Mouse (Mus musculus): Measurements from ENCODE around the gene Trhr2. TPM values are rescaled to one million over a fixed set of nuclear protein-coding genes. Genes with fewer than 3 reads are reported as not detected.
"Not testable (repeated sequence)": the region's sequence is repeated elsewhere in the genome, so short reads cannot be mapped to it uniquely, and the experiment has no call there.

Gene Trhr2
- polyA plus RNA-seq, 1 experiment from 2014 or later, result not detected

- H3K4me3 ChIP-seq, result peak overlapping the region; percentile 18; the same call in 1 of the 2 replicates
- peak overlapping the region; percentile 97 for H3K27ac ChIP-seq
- peaks cover 100% of the 10 kb centered on the region for H3K36me3 ChIP-seq
- 71% methylated on average over 8 of the region's 8 CpGs for WGBS (ENCODE audit: insufficient replicate concordance)
- H3K27me3 ChIP-seq (replicated peaks), result no peaks in the 10 kb centered on the region
- no peaks in the 10 kb centered on the region for H3K9me3 ChIP-seq (replicated peaks)
- peak overlapping the region; percentile 67 for H3K9ac ChIP-seq
- H3K4me1 ChIP-seq, result peaks cover 95% of the 10 kb centered on the region
- no peak for ATAC-seq
- H3K4me2 ChIP-seq, result peak overlapping the region; percentile 50
Observed at GRCm38 (mm10) chr8:122329072-122329471, 31.5 kb downstream of the Trhr2 start.

- ATAC-seq, result no peak
- Histone ChIP-seq H3K36me3 (peaks cover 93% of the 10 kb centered on the region), H3K4me2 (peak overlapping the region; percentile 71), H3K27me3 (replicated peaks) (no peaks in the 10 kb centered on the region), H3K4me3 (peak overlapping the region; percentile 8; the same call in 1 of the 2 replicates), H3K27ac (peak overlapping the region; percentile 97), H3K9me3 (replicated peaks) (no peaks in the 10 kb centered on the region), H3K4me1 (peaks cover 100% of the 10 kb centered on the region), H3K9ac (peak overlapping the region; percentile 76)
- WGBS (ENCODE audit: insufficient replicate concordance), result 9% methylated on average over 14 of the region's 14 CpGs
Observed at GRCm38 (mm10) chr8:122326114-122326542, 34.4 kb downstream of the Trhr2 start.

GRCm38 (mm10) chr8:122325196-122325595 lies 35.4 kb downstream of the Trhr2 start:
- Histone ChIP-seq H3K4me2 (peak overlapping the region; percentile 71), H3K36me3 (peaks cover 93% of the 10 kb centered on the region), H3K4me3 (peak overlapping the region; percentile 8; the same call in 1 of the 2 replicates), H3K27me3 (replicated peaks) (no peaks in the 10 kb centered on the region), H3K9ac (peak overlapping the region; percentile 76), H3K27ac (peak overlapping the region; percentile 97), H3K4me1 (peaks cover 100% of the 10 kb centered on the region), H3K9me3 (replicated peaks) (no peaks in the 10 kb centered on the region)
- ATAC-seq, result no peak
- 43% methylated on average over 2 of the region's 2 CpGs for WGBS (ENCODE audit: insufficient replicate concordance)

GRCm38 (mm10) chr8:122323951-122324402 lies 36.6 kb downstream of the Trhr2 start:
- 0 out of 2 replicates have a peak, but pooled peaks have one; percentile 6 for ATAC-seq
- H3K4me2 ChIP-seq, result peak overlapping the region; percentile 71
- peak overlapping the region; percentile 34 for H3K4me3 ChIP-seq
- H3K27ac ChIP-seq, result peak overlapping the region; percentile 97
- not testable (repeated sequence) for H3K9me3 ChIP-seq (replicated peaks); H3K27me3 ChIP-seq (replicated peaks)
- H3K9ac ChIP-seq, result peak overlapping the region; percentile 76
- H3K36me3 ChIP-seq, result peaks cover 93% of the 10 kb centered on the region
- WGBS (ENCODE audit: insufficient replicate concordance), result 4% methylated on average over 13 of the region's 13 CpGs
- H3K4me1 ChIP-seq, result peaks cover 100% of the 10 kb centered on the region

- H3K9me3 ChIP-seq (replicated peaks), result no peaks in the 10 kb centered on the region
- peak overlapping the region; percentile 34 for H3K4me3 ChIP-seq
- no peaks in the 10 kb centered on the region for H3K27me3 ChIP-seq (replicated peaks)
- H3K36me3 ChIP-seq, result peaks cover 93% of the 10 kb centered on the region
- peaks cover 100% of the 10 kb centered on the region for H3K4me1 ChIP-seq
- peak overlapping the region; percentile 76 for H3K9ac ChIP-seq
- peak overlapping the region; percentile 71 for H3K4me2 ChIP-seq
- ATAC-seq, result peak; percentile 24
- WGBS (ENCODE audit: insufficient replicate concordance), result 7% methylated on average over 11 of the region's 11 CpGs
- H3K27ac ChIP-seq, result peak overlapping the region; percentile 97
Observed at GRCm38 (mm10) chr8:122322792-122323191, 37.8 kb downstream of the Trhr2 start.

- H3K9ac ChIP-seq, result peak overlapping the region; percentile 76
Observed at GRCm38 (mm10) chr8:122322126-122322525, 38.4 kb downstream of the Trhr2 start.

GRCm38 (mm10) chr8:122321455-122321921 lies 39.1 kb downstream of the Trhr2 start:
- 14% methylated on average over 10 of the region's 10 CpGs for WGBS (ENCODE audit: insufficient replicate concordance)
- Histone ChIP-seq H3K9ac (peak overlapping the region; percentile 76), H3K4me1 (peaks cover 100% of the 10 kb centered on the region), H3K4me3 (peak overlapping the region; percentile 34), H3K36me3 (peaks cover 93% of the 10 kb centered on the region), H3K27me3 (replicated peaks) (no peaks in the 10 kb centered on the region), H3K4me2 (peak overlapping the region; percentile 71), H3K27ac (peak overlapping the region; percentile 97), H3K9me3 (replicated peaks) (no peaks in the 10 kb centered on the region)
- peak; percentile 89 for ATAC-seq

More at GRCm38 (mm10) chr8:122322126-122322525, 38.4 kb downstream of the Trhr2 start:
- H3K36me3 ChIP-seq, result peaks cover 93% of the 10 kb centered on the region
- peaks cover 100% of the 10 kb centered on the region for H3K4me1 ChIP-seq
- H3K4me3 ChIP-seq, result peak overlapping the region; percentile 34
- peak overlapping the region; percentile 71 for H3K4me2 ChIP-seq
- ATAC-seq, result peak; percentile 0; the same call in 1 of the 2 replicates
- H3K27me3 ChIP-seq (replicated peaks), result no peaks in the 10 kb centered on the region
- WGBS (ENCODE audit: insufficient replicate concordance), result 29% methylated on average over 7 of the region's 7 CpGs
- no peaks in the 10 kb centered on the region for H3K9me3 ChIP-seq (replicated peaks)
- peak overlapping the region; percentile 97 for H3K27ac ChIP-seq

- peak overlapping the region; percentile 76 for H3K9ac ChIP-seq
- no peak for ATAC-seq
- peaks cover 100% of the 10 kb centered on the region for H3K4me1 ChIP-seq
- no peaks in the 10 kb centered on the region for H3K9me3 ChIP-seq (replicated peaks)
- H3K4me3 ChIP-seq, result no peak overlapping the region
- 31% methylated on average over 3 of the region's 3 CpGs for WGBS (ENCODE audit: insufficient replicate concordance)
- H3K27me3 ChIP-seq (replicated peaks), result no peaks in the 10 kb centered on the region
- peaks cover 93% of the 10 kb centered on the region for H3K36me3 ChIP-seq
- H3K27ac ChIP-seq, result peak overlapping the region; percentile 97
- H3K4me2 ChIP-seq, result peak overlapping the region; percentile 71
Observed at GRCm38 (mm10) chr8:122320541-122320940, 40.0 kb downstream of the Trhr2 start.

GRCm38 (mm10) chr8:122319708-122320075 lies 40.9 kb downstream of the Trhr2 start:
- H3K36me3 ChIP-seq, result peaks cover 93% of the 10 kb centered on the region
- no peaks in the 10 kb centered on the region for H3K9me3 ChIP-seq (replicated peaks)
- WGBS (ENCODE audit: insufficient replicate concordance), result 32% methylated on average over 7 of the region's 7 CpGs
- H3K4me3 ChIP-seq, result no peak overlapping the region
- H3K4me2 ChIP-seq, result peak overlapping the region; percentile 47
- H3K4me1 ChIP-seq, result peaks cover 100% of the 10 kb centered on the region
- ATAC-seq, result no peak
- peak overlapping the region; percentile 76 for H3K9ac ChIP-seq
- H3K27ac ChIP-seq, result peak overlapping the region; percentile 97
- no peaks in the 10 kb centered on the region for H3K27me3 ChIP-seq (replicated peaks)

- no peaks in the 10 kb centered on the region for H3K9me3 ChIP-seq (replicated peaks)
- H3K4me2 ChIP-seq, result peak overlapping the region; percentile 47
- peaks cover 93% of the 10 kb centered on the region for H3K36me3 ChIP-seq
- WGBS (ENCODE audit: insufficient replicate concordance), result 26% methylated on average over 11 of the region's 11 CpGs
- no peak for ATAC-seq
- peaks cover 100% of the 10 kb centered on the region for H3K4me1 ChIP-seq
- peak overlapping the region; percentile 76 for H3K9ac ChIP-seq
- H3K27ac ChIP-seq, result peak overlapping the region; percentile 97
- H3K27me3 ChIP-seq (replicated peaks), result no peaks in the 10 kb centered on the region
- no peak overlapping the region for H3K4me3 ChIP-seq
Observed at GRCm38 (mm10) chr8:122319045-122319707, 41.4 kb downstream of the Trhr2 start.

GRCm38 (mm10) chr8:122317918-122318475 lies 42.5 kb downstream of the Trhr2 start:
- Histone ChIP-seq H3K27me3 (replicated peaks) (no peaks in the 10 kb centered on the region), H3K9ac (peak overlapping the region; percentile 76), H3K36me3 (peaks cover 95% of the 10 kb centered on the region), H3K4me2 (peak overlapping the region; percentile 47), H3K4me1 (peaks cover 100% of the 10 kb centered on the region), H3K27ac (peak overlapping the region; percentile 97), H3K4me3 (peak overlapping the region; percentile 3; the same call in 1 of the 2 replicates), H3K9me3 (replicated peaks) (no peaks in the 10 kb centered on the region)
- peak; percentile 0; the same call in 1 of the 2 replicates for ATAC-seq
- whole genome bisulfite sequencing (ENCODE audit: insufficient replicate concordance), result 13% methylated on average over 8 of the region's 8 CpGs

GRCm38 (mm10) chr8:122316402-122316801 lies 44.1 kb downstream of the Trhr2 start:
- peak overlapping the region; percentile 76 for H3K9ac ChIP-seq
- WGBS (ENCODE audit: insufficient replicate concordance), result 45% methylated on average over 2 of the region's 2 CpGs

More at GRCm38 (mm10) chr8:122316402-122316801, 44.1 kb downstream of the Trhr2 start:
- H3K9me3 ChIP-seq (replicated peaks), result no peaks in the 10 kb centered on the region
- H3K36me3 ChIP-seq, result peaks cover 99% of the 10 kb centered on the region
- H3K27me3 ChIP-seq (replicated peaks), result no peaks in the 10 kb centered on the region
- peak overlapping the region; percentile 97 for H3K27ac ChIP-seq
- ATAC-seq, result no peak
- H3K4me3 ChIP-seq, result no peak overlapping the region
- peaks cover 100% of the 10 kb centered on the region for H3K4me1 ChIP-seq
- peak overlapping the region; percentile 17; the same call in 1 of the 2 replicates for H3K4me2 ChIP-seq
